Mouse (Mus musculus): Measurements from ENCODE around the gene Aldh16a1. TPM values are rescaled to one million over a fixed set of nuclear protein-coding genes. Genes with fewer than 3 reads are reported as not detected.

Gene Aldh16a1
- total RNA-seq, 2 experiments from 2014 or later = 25.8 to 57.5 TPM

- no peak for ATAC-seq (replicated peaks; ENCODE audit: poor library complexity)
Observed at GRCm38 (mm10) chr7:45180896-45181477, 26.6 kb upstream of the Aldh16a1 start, which contains the start of gene Pth2. Pth2 (plus strand) TSS chr7:45180995.

- ATAC-seq (replicated peaks; ENCODE audit: poor library complexity) = no peak
Observed at GRCm38 (mm10) chr7:45179469-45179868, 25.1 kb upstream of the Aldh16a1 start, which contains the start of gene Gfy. Gfy (minus strand) TSS chr7:45179569.

- no peak for ATAC-seq (replicated peaks; ENCODE audit: poor library complexity)
Observed at GRCm38 (mm10) chr7:45178550-45178949, 24.2 kb upstream of the Aldh16a1 start.

GRCm38 (mm10) chr7:45176356-45176755 is 22.0 kb upstream of the Aldh16a1 start:
- ATAC-seq (replicated peaks; ENCODE audit: poor library complexity) = no peak

GRCm38 (mm10) chr7:45175929-45176328 is 21.5 kb upstream of the Aldh16a1 start:
- no peak for ATAC-seq (replicated peaks; ENCODE audit: poor library complexity)

- no peak for ATAC-seq (replicated peaks; ENCODE audit: poor library complexity)
Observed at GRCm38 (mm10) chr7:45175398-45175797, 21.0 kb upstream of the Aldh16a1 start.

DNA sequence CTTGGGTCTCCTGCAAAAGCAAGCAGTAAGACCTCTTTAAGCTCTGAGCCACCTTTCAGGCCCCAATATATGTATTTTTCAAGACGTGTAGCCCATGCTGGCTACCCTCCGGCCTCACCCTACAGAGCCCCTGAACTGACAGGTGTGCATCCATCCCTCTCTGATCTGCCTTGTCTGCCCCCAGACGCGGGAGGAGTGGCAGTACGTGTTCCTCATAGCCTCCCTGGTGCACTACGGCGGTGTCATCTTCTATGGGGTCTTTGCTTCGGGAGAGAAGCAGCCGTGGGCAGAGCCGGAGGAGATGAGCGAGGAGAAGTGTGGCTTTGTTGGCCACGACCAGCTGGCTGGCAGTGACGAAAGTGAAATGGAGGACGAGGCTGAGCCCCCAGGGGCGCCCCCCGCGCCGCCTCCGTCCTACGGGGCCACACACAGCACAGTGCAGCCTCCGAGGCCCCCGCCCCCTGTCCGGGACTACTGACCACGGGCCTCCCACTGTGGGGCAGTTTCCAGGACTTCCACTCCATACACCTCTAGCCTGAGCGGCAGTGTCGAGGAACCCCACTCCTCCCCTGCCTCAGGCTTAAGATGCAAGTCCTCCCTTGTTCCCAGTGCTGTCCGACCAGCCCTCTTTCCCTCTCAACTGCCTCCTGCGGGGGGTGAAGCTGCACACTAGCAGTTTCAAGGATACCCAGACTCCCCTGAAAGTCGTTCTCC is 20.3 kb upstream of the Aldh16a1 start:
- no peak for ATAC-seq (replicated peaks; ENCODE audit: poor library complexity)

DNA sequence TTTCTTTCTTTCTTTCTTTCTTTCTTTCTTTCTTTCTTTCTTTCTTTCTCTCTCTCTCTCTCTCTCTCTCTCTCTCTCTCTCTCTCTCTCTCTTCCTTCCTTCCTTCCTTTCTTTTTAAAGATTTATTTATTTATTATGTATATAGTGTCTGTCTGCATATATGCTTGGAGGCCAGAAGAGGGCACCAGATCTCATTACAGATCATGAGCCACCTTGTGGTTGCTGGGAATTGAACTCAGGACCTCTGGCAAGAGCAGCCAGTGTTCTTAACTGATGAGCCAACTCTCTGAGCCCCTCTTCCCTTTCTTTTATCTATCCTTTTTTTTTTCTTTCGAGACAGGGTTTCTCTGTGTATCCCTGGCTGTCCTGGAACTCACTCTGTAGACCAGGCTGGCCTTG is 19.4 kb upstream of the Aldh16a1 start:
- ATAC-seq (replicated peaks; ENCODE audit: poor library complexity) = peak; percentile 50

DNA sequence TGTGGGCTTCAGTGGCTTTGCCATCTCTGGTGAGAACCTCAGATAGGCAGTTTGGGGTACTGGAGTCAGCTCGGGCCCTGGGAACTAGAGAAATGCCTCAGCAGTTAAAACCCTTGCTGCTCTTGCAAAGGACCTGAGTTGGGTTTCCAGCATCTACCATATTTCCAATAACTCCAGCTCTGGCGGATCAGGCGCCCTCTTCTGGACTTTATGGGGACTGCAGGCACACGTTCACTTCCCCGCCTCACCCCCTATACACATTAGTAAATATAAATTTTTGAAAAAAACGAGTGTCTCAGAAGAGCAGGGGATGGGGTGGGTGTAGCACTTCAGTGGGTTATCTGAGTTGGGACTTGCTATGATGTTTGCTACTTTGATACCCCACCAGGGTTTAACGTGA is 18.6 kb upstream of the Aldh16a1 start:
- ATAC-seq (replicated peaks; ENCODE audit: poor library complexity) = peak; percentile 56

- ATAC-seq (replicated peaks; ENCODE audit: poor library complexity) = peak; percentile 30; the same call in 1 of the 2 replicates
Observed at GRCm38 (mm10) chr7:45169495-45169894, 15.1 kb upstream of the Aldh16a1 start.

DNA sequence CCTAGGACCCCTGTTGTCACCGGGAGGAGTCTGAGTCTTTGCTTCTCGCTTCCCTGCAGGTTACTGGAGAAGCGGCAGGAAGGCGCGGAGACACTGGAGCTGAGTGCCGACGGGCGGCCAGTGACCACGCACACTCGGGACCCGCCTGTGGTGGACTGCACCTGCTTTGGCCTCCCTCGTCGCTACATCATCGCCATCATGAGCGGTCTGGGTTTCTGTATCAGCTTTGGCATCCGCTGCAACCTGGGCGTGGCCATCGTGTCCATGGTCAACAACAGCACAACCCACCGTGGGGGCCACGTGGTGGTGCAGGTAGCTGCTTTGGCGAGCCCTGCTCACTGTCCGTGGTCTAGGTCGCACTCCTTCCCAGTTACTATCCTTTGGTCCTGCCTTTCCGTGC is 14.3 kb upstream of the Aldh16a1 start:
- no peak for ATAC-seq (replicated peaks; ENCODE audit: poor library complexity)

- ATAC-seq (replicated peaks; ENCODE audit: poor library complexity) = no peak
Observed at GRCm38 (mm10) chr7:45167761-45168445, 13.5 kb upstream of the Aldh16a1 start.

- no peak for ATAC-seq (replicated peaks; ENCODE audit: poor library complexity)
Observed at GRCm38 (mm10) chr7:45166950-45167401, 12.6 kb upstream of the Aldh16a1 start.

DNA sequence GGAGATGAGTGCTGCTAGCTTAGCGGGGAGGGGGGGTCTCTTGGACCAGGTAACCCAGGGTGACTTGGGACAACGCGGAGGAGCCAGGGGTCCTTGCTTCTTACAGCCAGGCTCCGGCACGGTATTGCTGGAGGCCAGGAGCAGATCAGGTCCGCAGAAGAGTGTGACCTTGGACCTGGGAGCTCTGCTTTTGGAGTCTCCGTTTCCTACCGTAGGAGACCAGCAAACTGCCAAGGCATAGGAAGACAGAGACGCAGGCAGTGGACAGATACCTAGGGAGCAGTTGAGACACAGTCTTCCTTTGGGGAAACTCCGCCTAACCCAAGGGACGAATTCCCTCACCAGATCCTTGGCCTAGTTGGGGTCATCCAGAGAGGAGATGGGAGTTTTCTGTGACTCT is 11.3 kb upstream of the Aldh16a1 start:
- no peak for ATAC-seq (replicated peaks; ENCODE audit: poor library complexity)

GRCm38 (mm10) chr7:45164833-45165232 is 10.4 kb upstream of the Aldh16a1 start:
- ATAC-seq (replicated peaks; ENCODE audit: poor library complexity) = no peak

- ATAC-seq (replicated peaks; ENCODE audit: poor library complexity) = peak; percentile 63
Observed at GRCm38 (mm10) chr7:45163735-45164490, 9.5 kb upstream of the Aldh16a1 start, which contains the start of gene Slc17a7. Slc17a7 (plus strand) TSS chr7:45163949.

- no peak for ATAC-seq (replicated peaks; ENCODE audit: poor library complexity)
Observed at GRCm38 (mm10) chr7:45162996-45163615, 8.7 kb upstream of the Aldh16a1 start.

DNA sequence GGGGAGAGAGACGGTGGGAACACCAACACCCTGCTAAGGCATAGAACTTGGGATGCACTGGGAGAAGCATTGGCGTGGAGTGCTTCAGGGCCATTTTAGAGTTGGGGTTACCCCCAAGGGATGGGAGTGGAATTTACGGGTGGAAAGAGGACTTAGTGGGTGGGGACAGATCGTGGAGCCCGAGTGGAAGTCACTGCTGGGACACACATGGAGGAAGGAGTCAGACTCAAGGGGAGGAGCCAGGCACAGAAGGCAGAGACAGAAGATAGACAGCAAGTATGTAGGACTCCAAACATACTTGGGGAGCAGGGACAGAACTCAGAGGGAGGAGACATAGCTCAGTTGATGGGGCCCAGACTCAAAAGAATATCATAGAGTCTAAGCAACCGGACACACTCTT is 8.2 kb upstream of the Aldh16a1 start:
- no peak for ATAC-seq (replicated peaks; ENCODE audit: poor library complexity)

DNA sequence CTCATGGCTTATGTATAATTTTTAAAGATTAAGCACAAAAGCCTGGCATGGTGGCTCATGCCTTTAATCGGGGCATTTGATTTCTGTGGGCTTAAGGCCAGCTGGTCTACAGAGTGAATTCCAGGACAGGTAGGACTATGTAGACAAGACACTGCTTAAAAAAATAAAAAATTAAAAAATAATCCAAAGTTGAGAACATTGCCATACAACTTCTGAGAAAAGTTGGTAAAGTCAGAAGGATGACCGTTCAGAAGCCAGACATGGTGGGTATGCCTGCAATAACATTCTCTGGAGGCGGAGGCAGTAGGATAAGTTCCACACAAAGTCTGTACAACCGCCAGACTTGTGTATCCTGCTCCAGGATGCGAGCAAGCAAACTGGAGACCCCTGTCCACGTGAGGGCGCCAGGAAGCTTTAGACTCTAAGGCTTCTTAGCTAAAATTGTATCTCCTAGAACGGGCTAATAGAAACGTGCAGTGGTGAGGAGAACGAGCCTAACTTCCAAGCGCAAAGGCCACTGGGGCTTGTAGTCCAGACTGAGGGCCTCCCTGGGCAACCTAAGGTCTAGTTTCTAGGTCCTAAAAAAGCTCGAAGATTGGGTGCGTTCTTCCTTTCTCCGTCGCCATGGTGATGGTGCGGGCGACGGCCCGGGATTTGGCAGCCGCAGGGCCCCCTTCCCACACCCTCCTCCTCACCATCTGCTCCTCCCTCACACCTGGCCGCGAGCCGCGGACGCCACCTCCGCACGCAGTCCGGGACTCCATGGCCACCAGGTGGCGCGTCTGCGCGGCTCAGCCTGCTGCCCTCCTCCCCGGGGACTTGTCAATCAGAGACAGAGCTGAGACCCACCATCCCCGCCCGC is 7.5 kb upstream of the Aldh16a1 start:
- peak; percentile 88 for ATAC-seq (replicated peaks; ENCODE audit: poor library complexity)

GRCm38 (mm10) chr7:45160866-45161265 is 6.5 kb upstream of the Aldh16a1 start:
- no peak for ATAC-seq (replicated peaks; ENCODE audit: poor library complexity)
